Mouse (Mus musculus): Measurements from ENCODE around the gene Rln3.

Gene Rln3

DNA sequence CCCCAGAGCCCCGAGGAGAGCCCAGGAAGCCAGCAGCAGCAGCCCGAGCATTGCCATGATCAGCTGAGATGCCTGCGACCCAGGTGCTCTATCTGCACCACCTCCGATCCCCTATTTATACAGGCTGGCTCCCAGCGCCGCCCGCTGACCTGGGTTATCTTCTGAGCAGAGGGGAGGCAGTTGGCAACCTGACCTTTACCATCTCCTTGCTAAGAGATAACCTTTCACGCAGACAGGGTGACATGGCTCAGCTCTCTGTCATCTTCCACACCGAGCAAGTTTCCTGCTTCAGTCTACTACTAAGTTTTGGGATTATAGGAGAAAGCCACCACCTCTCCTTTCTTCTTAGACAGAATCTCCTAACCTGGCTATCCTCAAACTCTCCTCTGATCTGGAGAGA lies at the start of gene Rln3:
Gene Rln3, minus strand, starts transcription at position 101 of the 400 bp plus-strand sequence.
- in situ Hi-C loops (cut with MboI; ENCODE audit: low pct_unique_long_range_greater_than_20kb in 1 of 2, low sequenced_read_pairs in 2 of 2, unreplicated experiment in 1 of 2) = no loop called here

- in situ Hi-C loops (cut with MboI; ENCODE audit: low pct_unique_long_range_greater_than_20kb in 1 of 2, low sequenced_read_pairs in 2 of 2, unreplicated experiment in 1 of 2) = no loop called here
Measured at GRCm38 (mm10) chr8:84090585-84090984, 45.8 kb upstream of the Rln3 start.

GRCm38 (mm10) chr8:84089277-84089676 lies 44.5 kb upstream of the Rln3 start:
- in situ Hi-C loops (cut with MboI; ENCODE audit: low pct_unique_long_range_greater_than_20kb in 1 of 2, low sequenced_read_pairs in 2 of 2, unreplicated experiment in 1 of 2) = no loop called here

- in situ Hi-C loops (cut with MboI; ENCODE audit: low pct_unique_long_range_greater_than_20kb in 1 of 2, low sequenced_read_pairs in 2 of 2, unreplicated experiment in 1 of 2) = no loop called here
Measured at GRCm38 (mm10) chr8:84087821-84088220, 43.0 kb upstream of the Rln3 start.

DNA sequence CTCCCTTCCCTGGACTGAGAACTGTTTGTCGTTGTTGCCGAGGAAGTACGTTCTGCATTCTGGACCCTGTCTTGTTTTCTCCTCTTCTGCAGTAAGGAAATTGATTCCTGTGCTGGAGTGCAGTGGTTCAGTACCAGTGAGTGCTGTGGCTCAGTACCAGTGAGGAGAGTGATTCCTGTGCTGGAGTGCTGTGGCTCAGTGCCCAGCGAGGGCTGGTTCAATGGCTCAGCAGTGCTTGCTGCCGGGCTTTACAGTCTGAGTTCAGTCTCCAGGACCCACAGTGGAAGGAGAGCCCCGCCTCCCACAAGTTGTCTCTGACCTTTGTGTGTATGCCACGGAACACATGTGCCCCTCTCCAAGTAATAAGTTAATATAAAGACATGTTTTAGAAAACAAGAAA lies 42.4 kb upstream of the Rln3 start:
- in situ Hi-C loops (cut with MboI; ENCODE audit: low pct_unique_long_range_greater_than_20kb in 1 of 2, low sequenced_read_pairs in 2 of 2, unreplicated experiment in 1 of 2) = no loop called here

DNA sequence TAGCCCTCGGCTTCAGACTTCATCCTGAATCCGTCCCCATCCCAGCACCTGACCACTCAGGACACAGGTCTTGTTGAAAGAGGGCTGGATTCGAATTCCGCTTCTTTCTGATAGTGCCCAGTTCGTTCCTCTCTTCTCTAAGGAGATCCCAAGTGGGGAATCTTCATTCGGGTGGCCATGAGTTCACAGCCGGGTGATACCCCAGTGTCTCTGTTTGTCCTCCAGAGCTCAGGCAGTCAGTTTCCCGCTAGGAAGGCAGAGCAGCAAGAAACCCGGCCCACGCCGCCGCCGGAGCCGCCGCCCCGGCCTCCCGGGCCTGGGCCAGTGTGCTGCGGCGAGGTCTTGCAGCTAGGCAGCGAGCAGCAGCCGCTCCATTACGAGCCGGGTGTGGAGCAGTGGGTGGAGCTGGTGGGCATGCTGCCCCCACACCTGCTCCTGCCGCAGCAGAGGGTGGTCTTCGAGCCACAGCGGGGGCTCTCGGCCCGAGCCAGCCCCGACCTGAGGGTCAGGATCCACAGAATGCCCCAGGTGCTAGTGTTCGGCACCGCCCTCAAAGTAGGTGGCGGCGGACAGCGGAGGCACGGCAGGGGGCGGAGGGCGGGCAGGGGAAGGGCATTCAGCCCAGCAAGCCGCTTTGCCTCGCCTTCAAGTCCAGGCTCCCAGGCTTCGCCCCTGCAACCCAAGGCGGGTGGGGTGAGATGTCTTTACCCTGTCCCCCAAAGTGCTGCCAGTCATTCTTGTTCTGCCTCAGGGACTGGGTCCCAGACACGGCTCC lies 39.7 kb upstream of the Rln3 start:
- in situ Hi-C loops (cut with MboI; ENCODE audit: low pct_unique_long_range_greater_than_20kb in 1 of 2, low sequenced_read_pairs in 2 of 2, unreplicated experiment in 1 of 2) = no loop called here

- in situ Hi-C loops (cut with MboI; ENCODE audit: low pct_unique_long_range_greater_than_20kb in 1 of 2, low sequenced_read_pairs in 2 of 2, unreplicated experiment in 1 of 2) = no loop called here
Measured at GRCm38 (mm10) chr8:84083829-84084241, 39.0 kb upstream of the Rln3 start.

DNA sequence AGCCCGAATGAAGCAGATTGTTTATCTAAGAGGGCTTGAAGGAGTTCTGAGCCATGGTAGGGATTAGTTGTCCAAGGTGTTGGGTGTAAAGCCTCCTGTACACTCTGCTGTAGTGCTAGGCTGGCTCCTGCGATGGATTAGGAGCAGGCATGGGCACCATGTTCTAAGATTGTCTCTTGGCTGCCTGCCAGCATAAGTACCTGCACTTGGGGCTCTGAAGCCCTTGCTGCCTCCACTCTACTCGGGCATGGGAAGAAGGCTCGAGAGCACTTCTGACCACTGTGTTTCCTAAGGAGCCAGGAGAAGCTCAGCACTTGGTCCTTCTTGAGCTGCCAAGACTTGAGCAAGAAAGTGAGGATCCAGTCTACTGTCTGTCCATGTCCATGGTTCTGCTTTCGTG lies 34.4 kb upstream of the Rln3 start:
- in situ Hi-C loops (cut with MboI; ENCODE audit: low pct_unique_long_range_greater_than_20kb in 1 of 2, low sequenced_read_pairs in 2 of 2, unreplicated experiment in 1 of 2) = no loop called here

- in situ Hi-C loops (cut with MboI; ENCODE audit: low pct_unique_long_range_greater_than_20kb in 1 of 2, low sequenced_read_pairs in 2 of 2, unreplicated experiment in 1 of 2) = no loop called here
Measured at GRCm38 (mm10) chr8:84076849-84077248, 32.0 kb upstream of the Rln3 start.

DNA sequence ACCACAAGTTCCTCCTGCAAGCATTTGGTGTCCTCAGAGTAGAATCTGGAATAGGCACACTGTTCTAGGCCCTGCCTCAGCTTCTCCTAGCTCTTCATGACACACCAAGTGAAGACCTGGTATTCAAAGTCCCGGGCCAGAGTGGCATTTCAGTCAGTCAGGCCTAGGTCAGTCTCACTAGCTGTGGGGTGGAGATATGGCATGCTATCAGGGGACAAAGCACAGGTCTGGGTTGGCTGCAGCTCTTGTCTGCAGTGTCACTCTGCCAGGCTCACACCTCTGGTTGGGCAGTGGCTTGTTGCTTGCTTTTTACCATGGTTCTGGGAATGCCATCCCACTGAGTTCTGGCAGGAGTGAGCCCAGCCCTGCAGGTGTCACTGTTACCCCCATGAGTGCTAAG lies 31.6 kb upstream of the Rln3 start:
- in situ Hi-C loops (cut with MboI; ENCODE audit: low pct_unique_long_range_greater_than_20kb in 1 of 2, low sequenced_read_pairs in 2 of 2, unreplicated experiment in 1 of 2) = no loop called here

DNA sequence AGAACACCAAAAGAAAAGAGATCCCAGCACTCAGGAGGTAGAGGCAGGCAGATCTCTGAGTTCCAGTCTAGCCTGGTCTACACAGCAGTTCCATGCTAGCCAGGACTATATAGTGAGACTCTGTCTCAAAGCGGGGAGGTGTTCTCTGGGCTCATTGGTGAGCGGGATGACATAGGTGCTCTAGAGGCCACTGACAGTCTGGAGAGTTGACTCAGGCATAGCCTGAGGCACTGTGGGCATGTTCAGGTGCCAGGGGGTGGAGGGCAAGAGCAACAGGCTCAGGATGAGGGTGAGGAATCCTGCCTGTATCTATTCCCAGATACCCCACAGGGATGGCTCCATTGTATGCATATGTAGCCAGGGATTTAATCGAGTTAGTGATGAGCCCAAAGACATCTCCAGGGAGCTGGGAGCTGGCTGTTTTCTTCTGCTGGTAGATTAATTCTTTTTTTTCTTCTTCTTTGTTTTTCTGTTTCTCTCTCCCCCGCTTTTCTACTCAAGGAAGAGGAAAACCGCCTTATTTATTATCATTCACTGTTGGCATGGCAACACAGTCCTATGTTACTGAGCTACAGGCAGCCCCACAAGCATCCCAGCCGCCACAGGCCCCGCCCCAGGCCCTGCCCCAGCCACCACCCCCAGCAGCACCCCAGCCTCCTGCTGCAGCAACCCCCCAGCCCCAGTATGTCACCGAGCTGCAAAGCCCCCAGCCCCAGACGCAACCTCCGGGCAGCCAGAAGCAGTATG lies 28.6 kb upstream of the Rln3 start:
- in situ Hi-C loops (cut with MboI; ENCODE audit: low pct_unique_long_range_greater_than_20kb in 1 of 2, low sequenced_read_pairs in 2 of 2, unreplicated experiment in 1 of 2) = no loop called here

GRCm38 (mm10) chr8:84072321-84072720 lies 27.5 kb upstream of the Rln3 start:
- in situ Hi-C loops (cut with MboI; ENCODE audit: low pct_unique_long_range_greater_than_20kb in 1 of 2, low sequenced_read_pairs in 2 of 2, unreplicated experiment in 1 of 2) = no loop called here

DNA sequence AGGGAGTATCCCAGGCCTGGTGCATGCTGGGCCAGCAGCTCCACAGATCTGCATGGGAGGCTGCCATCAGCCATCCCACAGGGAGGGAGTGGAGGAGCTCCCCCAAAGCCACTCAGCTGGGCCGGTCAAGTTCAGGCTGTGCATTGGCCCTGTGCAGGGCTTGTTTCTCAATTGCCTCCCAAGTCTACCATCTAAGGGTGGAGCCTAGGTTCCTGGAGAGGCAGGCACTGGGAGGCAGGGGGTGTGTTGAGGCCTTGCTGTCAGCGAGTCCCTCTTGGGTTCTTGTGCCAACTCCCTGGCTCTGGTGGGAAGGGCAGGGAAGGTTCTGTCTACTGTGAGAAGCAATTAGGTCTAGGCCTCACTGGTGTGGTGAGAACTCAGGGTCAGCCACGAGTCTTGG lies 27.1 kb upstream of the Rln3 start:
- in situ Hi-C loops (cut with MboI; ENCODE audit: low pct_unique_long_range_greater_than_20kb in 1 of 2, low sequenced_read_pairs in 2 of 2, unreplicated experiment in 1 of 2) = no loop called here

GRCm38 (mm10) chr8:84070667-84071066 lies 25.9 kb upstream of the Rln3 start:
- in situ Hi-C loops (cut with MboI; ENCODE audit: low pct_unique_long_range_greater_than_20kb in 1 of 2, low sequenced_read_pairs in 2 of 2, unreplicated experiment in 1 of 2) = no loop called here

DNA sequence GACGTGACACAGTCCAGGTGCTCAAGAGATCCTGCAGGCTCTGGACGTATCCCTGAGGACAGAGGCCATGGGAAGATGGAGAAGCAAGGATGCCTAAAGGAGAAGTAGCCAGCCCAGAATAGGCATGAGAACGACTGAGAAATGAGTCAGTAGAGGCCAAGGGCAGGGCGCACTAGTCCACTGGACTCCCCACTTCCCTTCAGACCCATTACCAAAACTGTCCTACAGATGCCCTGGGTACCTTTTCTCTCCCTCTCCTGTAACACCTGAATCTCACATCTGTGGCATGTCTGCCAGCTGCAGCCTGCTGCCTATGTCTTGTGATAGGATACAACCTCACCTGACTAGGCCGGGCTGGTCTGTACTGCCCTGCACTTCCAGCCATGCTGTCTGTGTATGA lies 25.4 kb upstream of the Rln3 start:
- in situ Hi-C loops (cut with MboI; ENCODE audit: low pct_unique_long_range_greater_than_20kb in 1 of 2, low sequenced_read_pairs in 2 of 2, unreplicated experiment in 1 of 2) = no loop called here

DNA sequence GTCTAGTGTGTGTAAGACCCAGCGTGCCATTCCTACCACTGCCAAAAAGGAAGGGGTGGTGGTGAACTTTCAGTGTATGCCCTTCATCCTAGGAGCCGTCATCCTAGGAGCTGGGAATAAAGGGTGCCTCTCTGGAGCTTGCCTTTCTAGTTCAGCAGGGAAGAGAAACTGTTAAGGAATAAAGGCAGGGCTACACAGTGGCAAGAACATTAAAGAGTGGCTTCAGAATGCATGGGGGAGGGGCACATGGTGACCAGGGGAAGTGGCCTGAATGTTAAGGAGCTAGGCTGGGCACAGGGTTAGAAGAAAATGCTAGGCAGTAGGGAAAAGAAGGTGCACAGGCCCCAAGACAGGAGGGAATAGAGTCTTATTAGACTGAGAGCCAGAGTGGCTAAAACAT lies 24.9 kb upstream of the Rln3 start:
- in situ Hi-C loops (cut with MboI; ENCODE audit: low pct_unique_long_range_greater_than_20kb in 1 of 2, low sequenced_read_pairs in 2 of 2, unreplicated experiment in 1 of 2) = no loop called here

GRCm38 (mm10) chr8:84069169-84069568 lies 24.4 kb upstream of the Rln3 start:
- in situ Hi-C loops (cut with MboI; ENCODE audit: low pct_unique_long_range_greater_than_20kb in 1 of 2, low sequenced_read_pairs in 2 of 2, unreplicated experiment in 1 of 2) = no loop called here

DNA sequence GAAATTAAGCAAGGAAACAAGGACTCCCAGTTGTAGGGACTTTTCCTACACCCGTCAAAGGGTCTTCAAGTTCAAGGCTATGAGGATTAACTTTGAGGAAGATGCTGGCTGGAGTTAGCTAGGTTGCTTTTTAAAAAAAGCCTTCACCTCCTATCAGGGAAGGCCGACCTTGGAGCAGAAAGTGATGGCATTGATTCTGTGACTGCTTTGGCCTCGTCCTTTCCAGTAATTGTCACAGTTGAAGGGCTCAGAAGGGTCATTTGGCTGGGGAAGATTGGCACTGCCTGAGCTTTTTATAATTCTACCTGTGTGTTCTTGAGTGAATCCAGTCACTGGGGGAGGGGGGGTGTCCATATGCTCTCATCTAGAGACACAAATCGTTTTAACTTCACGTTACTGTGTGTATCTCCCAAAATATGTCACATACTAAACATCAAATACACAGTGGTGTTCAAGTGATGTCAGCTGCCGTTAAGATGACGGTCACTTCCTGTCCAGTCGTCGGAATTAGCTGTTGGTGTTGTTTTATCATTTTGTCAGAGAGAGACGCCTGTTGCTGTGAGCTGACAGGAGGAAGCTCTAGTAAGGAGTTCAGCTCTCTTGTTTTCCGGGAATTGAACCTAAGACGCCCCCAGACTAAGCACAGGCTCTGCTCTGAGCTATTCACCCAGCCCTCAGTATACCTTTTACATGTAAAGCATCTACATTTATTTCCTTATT lies 23.7 kb upstream of the Rln3 start:
- in situ Hi-C loops (cut with MboI; ENCODE audit: low pct_unique_long_range_greater_than_20kb in 1 of 2, low sequenced_read_pairs in 2 of 2, unreplicated experiment in 1 of 2) = no loop called here

DNA sequence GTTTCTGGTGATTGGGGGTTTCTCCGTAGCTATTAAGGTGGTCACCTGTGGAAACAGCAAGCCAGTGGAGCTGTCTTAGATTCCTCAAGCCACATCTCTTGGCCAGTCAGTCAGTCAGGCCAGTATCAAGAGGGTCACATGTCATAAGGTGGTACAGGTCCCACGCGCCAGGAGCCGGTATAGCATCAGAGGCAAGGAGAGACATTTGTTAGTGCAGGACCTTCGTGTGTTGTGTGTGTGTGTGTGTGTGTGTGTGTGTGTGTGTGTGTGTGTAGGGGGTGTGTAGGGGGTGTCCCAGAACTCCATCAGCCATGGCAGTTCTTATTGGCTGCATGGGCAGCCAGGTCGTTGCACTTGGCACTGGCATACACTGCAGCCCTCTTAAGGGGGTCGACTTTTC lies 23.1 kb upstream of the Rln3 start:
- in situ Hi-C loops (cut with MboI; ENCODE audit: low pct_unique_long_range_greater_than_20kb in 1 of 2, low sequenced_read_pairs in 2 of 2, unreplicated experiment in 1 of 2) = no loop called here
